Mouse (Mus musculus): ENCODE data around the gene Gnat1.

DNA sequence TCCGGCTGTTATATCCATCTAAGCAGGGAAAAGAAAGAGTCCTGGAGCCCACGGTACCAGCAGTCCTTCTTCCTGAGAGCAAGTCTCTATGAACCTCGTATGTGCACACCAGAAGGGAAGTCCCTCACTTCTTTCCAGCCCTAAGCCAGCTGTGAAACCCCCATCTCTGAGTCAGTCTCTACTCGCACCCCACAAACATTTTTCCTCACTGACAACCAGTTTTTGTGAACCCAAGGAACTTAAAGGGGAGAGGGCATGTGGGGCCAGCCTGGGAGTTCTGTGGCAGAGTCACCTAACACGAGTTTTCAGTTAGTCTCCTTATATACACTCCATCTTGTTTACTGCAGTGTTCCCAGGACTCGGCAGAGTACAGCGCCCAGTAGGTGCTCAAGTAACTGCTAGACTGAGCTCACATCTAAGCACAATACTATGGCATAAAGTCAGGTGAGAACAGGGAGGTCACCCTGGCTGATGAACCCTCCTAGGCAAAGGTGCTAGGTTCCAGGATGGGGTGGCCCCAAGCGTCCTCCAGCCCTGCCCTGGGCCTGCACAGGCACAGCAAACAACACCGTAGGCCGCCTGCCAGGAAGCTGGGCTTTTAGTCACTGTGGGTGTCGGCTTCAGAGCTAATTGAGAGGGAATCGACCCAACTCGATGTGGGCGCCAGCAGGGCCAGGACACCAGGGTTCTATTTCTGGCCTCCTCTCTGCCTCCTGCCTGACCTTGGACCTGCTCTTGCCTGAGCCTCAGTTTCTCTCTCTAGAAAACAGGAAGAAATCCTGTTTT is 24.0 kb upstream of the Gnat1 start:
- no peak for TF ChIP-seq HCFC1 (IDR thresholded peaks at IDR 0.05; ENCODE audit: borderline replicate concordance, insufficient read depth, low read length)
- no peak for TF ChIP-seq CHD2 (IDR thresholded peaks at IDR 0.05; ENCODE audit: low read depth, low read length)
- no peak for TF ChIP-seq MAFK (IDR thresholded peaks at IDR 0.05; ENCODE audit: insufficient read depth, low read depth, low read length)
- no peak for TF ChIP-seq ZC3H11A (IDR thresholded peaks at IDR 0.05; ENCODE audit: borderline replicate concordance, low read depth, low read length)

Data from ES-E14 (cell line).